Mouse (Mus musculus) CD4-positive helper T cell, adult 2 months (primary cell): ENCODE measurements around the gene Zzz3.
"Not testable (repeated sequence)": the region's sequence is repeated elsewhere in the genome, so short reads cannot be mapped to it uniquely, and the experiment has no call there.

Experiments used
- DNase-seq: peaks from one replicate; pipeline ENCODE4 v3.0.0-alpha.2; 2012; ENCODE audit warnings: low read depth, missing footprints, low spot score

Gene Zzz3

DNA sequence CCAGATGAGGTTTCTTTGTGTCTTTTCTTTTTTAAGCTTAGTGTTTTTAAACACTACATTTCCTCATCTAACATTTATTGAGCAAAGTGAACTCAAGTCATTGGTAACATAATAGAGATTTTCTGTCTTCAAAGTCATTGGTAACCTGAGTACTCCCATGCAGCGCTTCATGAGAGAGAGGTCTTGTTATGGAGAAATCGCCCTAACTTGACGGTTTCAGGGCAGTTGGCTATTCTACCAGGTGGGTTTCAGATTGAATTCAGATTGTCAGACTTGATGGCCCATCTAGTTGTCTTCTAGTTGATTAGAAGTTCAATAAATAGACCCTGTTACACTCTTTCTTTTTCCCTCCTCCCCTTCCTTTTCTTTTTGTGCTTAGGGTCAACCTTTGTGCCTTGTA is 5.6 kb downstream of the Zzz3 start:
- no peak for DNase-seq

DNA sequence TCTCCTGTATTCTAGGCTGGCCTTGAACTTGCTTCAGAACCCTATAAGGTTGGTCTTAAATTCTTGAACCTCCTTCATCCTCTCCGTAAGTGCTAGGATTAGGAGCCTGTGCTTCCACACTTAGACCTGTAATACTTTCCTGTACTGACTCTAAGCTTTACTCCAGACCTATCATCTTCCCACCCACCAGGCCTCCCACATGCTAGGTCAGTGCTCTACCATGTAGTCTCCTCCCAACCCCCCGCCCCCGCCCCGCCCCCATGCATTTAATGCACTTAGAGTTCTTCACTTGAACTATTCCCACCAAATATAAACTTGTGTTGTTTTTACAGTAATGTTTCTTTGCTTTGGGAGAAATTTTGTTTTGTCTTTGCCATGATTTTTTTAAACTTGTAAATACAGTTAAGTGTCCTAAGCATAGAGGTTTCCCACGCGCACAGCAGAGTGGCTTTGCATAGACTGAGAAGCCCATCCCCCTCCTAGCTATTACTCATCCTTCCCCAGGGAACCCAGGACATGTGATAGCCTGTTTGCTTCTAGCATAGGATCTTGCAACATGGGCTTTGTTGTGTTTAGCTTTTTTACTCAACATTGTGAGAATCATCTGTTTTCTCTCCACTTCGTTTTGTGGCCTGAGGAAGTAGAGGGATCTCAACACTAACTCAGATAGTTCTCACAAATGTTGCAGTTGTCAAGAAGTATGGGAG is 6.8 kb downstream of the Zzz3 start:
- no peak for DNase-seq

- no peak for DNase-seq
Measured at GRCm38 (mm10) chr3:152402671-152403066, 7.4 kb downstream of the Zzz3 start.

- no peak for DNase-seq
Measured at GRCm38 (mm10) chr3:152403827-152404226, 8.6 kb downstream of the Zzz3 start.

DNA sequence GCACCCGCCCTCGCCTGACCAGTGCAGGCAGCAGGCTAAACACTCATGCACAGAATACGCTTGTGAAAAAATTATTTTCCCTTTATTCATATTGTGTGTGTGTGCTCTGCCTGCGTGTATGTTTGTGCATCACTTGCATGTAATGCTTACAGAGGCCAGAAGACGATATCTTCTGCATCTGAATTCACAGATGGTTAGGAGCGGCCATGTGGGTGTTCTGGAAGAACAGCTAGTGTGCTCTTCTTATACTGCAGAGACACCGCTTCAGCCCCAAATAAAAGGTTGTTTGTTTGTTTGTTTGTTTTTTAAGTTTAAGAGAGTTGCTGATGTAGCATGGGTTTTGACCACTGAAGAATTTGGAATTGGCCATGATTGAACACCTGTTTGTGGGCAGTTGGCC is 10.1 kb downstream of the Zzz3 start:
- DNase-seq, result no peak

- no peak for DNase-seq
Measured at GRCm38 (mm10) chr3:152405978-152406640, 10.8 kb downstream of the Zzz3 start.

DNA sequence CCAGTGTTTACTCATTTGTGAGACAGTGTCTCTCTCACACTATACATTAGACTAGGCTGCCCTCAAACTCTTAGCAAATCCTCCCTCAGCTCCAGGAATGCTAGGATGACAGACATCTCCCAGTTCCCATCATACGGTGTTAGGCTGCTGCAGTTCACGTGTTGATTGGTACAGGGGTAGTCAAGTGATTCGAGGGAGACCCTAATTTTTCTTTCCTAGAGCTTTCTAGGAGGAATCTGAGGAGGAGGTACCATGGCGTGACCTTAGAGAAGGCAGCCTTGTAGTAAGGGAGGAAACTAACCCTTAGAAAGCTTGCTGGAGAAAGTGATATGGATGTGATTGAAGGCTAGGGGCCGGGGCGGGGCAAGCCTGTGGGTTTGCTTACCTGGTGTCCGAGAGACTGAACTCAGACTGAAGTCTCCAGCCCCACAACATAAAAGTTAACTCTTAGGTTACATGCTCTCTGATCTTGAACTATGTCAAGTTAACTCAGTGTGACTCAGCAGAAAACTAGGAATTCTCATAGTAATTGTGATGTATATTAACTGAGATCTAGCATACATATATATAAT is 15.8 kb downstream of the Zzz3 start:
- DNase-seq, result no peak

DNA sequence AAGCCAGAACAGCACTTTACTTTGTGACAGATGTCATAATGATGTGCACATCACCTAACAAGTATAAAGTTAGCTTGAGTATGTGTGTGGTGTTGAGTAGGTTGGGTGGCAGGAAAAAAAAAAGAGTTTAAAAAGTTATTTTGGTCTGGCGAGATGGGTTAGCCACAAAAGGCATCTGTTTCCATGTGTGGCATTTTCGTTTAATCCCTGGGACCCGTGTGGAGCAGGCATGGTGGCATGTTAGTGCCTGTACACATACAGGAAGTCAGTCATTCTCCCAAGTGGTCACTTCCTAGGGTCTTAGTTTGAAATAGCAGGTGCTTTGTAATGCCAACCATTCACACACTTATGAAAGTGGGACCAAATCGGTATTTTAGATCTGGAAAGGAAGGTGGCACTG is 17.1 kb downstream of the Zzz3 start:
- DNase-seq, result no peak

- DNase-seq, result no peak
Measured at GRCm38 (mm10) chr3:152428925-152429324, 33.7 kb downstream of the Zzz3 start.

GRCm38 (mm10) chr3:152432677-152433076 is 37.4 kb downstream of the Zzz3 start:
- DNase-seq, result peak; percentile 57

GRCm38 (mm10) chr3:152435590-152435989 is 40.3 kb downstream of the Zzz3 start:
- no peak for DNase-seq

- DNase-seq, result no peak
Measured at GRCm38 (mm10) chr3:152438068-152438467, 42.8 kb downstream of the Zzz3 start.

- peak; percentile 67 for DNase-seq
Measured at GRCm38 (mm10) chr3:152442795-152443194, 47.5 kb downstream of the Zzz3 start.

DNA sequence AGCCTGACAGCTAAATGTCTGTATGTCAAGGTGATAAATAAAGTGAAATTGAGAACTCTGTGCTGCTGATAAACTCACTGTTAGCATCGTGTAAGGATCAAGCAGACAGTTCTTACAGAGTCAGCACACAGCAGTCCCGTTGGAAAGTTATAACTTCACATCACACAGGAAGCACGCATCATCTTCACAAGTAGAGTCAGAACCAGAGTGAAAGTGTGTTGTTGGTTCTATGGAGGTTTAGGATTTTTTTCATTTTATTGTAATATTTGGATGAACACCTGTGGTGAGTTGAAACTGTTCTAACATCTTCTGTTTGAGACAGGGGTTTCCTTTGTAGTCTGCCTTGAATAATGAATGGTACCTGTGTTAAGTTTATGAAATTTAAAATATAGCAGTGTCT is 48.8 kb downstream of the Zzz3 start:
- no peak for DNase-seq

DNA sequence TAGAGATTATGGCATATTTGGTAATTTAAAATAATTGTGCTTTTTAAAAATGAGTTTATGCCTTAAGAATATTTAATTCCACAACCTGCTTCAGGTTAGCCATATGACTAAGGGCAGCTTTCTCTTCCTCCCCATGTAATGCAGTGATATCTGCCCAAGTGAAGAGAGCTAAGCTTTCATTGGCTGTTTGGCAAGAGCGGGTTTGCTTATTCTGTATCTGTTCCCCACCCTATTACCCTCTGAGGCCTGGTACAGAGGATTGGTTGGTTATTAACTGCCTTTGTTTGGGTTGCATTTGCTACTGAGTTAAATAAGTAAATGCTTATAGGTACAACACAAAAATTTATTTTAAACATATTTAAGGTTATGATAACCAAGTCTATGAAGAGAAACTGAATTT is 51.7 kb downstream of the Zzz3 start:
- DNase-seq, result no peak

GRCm38 (mm10) chr3:152453163-152453562 is 57.9 kb downstream of the Zzz3 start:
- DNase-seq, result no peak

DNA sequence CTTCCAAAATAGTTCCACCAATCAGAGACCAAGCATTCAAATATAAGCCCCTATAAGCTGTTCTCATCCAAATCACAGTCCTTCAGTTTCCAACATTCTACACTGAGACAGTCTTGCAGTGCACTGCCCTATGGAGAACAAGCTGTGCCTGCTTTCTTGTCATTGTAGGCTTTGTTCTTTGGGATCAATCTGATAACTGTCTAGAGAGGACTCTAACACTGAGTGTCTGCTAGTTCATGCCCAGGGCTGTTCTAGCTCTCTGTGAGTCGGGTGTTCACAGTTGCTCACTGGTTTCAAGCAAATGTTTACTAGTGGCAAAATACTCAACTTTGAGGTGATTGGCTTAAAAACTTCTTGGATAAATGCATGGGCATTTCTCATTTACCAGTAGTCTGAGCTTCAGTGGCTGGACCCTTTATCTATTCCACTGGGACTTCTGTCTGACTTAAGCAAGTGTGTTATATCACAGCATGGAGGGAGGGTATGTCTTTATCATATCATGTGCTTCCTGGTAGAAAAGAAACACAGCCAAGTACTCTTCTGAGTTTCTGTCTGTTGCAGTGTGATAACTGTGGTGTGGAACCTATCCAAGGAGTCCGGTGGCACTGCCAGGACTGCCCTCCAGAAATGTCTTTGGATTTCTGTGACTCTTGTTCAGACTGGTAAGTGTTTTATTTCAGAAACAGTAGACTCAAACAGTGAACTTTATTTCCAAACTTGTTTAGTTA is 62.2 kb downstream of the Zzz3 start:
- DNase-seq, result no peak

- DNase-seq, result not testable (repeated sequence)
Measured at GRCm38 (mm10) chr3:152458875-152459274, 63.6 kb downstream of the Zzz3 start.

DNA sequence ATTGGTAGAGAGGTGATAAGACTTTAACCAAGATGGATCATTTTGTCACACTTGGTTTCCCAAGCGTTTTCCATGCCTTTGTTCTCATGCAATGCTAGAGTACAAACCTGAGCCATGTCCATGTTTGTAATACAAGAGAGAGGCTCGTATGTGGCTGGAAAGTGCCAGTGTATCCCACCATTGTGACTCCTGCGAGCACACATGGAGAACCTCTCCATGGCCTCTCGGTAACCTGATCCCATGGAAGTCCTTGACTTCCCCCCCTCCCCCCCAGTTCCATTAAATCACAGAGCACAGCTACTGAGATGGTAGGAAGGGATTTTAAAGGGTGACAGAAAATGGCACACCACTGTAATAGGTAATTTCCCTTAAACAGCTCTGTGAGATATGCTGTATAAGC is 65.5 kb downstream of the Zzz3 start:
- no peak for DNase-seq

DNA sequence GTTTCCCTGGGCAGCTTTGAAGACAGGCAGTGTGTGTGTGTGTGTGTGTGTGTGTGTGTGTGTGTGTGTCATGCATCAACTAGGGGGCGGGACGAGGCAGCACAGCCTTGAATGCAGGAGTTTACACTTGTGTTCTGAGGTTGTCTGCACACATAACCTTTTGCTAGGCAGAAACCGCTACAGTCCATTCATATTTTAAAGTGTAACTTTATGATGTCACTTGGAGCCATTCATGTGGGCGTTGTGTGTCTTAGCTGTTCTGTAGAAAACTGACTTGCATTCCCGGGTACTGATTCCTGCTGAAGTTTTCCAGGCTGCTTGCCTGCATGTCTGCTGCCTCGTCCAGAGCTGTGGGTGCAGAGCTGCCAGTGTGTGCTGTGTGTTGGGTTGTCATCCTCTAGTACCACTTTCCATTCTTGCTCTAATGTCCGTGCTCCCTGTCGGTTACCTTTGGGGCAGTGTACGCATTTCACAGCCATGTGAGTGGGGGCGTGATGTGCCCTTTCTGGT is 66.8 kb downstream of the Zzz3 start:
- no peak for DNase-seq

- no peak for DNase-seq
Measured at GRCm38 (mm10) chr3:152462900-152463299, 67.6 kb downstream of the Zzz3 start.

GRCm38 (mm10) chr3:152464462-152464861 is 69.2 kb downstream of the Zzz3 start:
- no peak for DNase-seq
